Mouse (Mus musculus) testis, adult 2 months (tissue): Measurements from ENCODE around the gene Gm4305. TPM values are rescaled to one million over a fixed set of nuclear protein-coding genes. Genes with fewer than 3 reads are reported as not detected.
"Not testable (repeated sequence)": the region's sequence is repeated elsewhere in the genome, so short reads cannot be mapped to it uniquely, and the experiment has no call there.

Experiments used
- H3K27ac ChIP-seq: fragments of 200-500 bp; 2 replicates; pipeline ENCODE4 v1.5.1; 2012; ENCODE audit warnings: low read depth, low read length; ENCODE audit not compliant: control insufficient read depth, insufficient read depth
- H3K27me3 ChIP-seq: fragments of 200-500 bp; 2 replicates; pipeline ENCODE4 v1.6.1; 2012; ENCODE audit warnings: mild to moderate bottlenecking, low read length, moderate library complexity; ENCODE audit not compliant: control insufficient read depth, insufficient read depth
- H3K36me3 ChIP-seq: fragments of 200-500 bp; 2 replicates; pipeline ENCODE4 v1.6.1; 2012; ENCODE audit warnings: mild to moderate bottlenecking, low read length; ENCODE audit not compliant: control insufficient read depth, insufficient read depth
- H3K4me1 ChIP-seq: fragments of 200-500 bp; 2 replicates; pipeline ENCODE4 v1.6.1; 2012; ENCODE audit warnings: low read length; ENCODE audit not compliant: control insufficient read depth, insufficient read depth
- H3K4me3 ChIP-seq: fragments of 200-500 bp; 2 replicates; pipeline ENCODE4 v1.5.1; 2012; ENCODE audit warnings: low read depth, mild to moderate bottlenecking, low read length, moderate library complexity, mixed read lengths; ENCODE audit not compliant: control insufficient read depth
- polyA plus RNA-seq: library from polyadenylated mRNA; depleted of rRNA; stranded (reverse); fragments of >200 nt; gene quantifications from 2 replicates; pipeline ENCODE4 v1.2.3, GENCODE M21; 2012; rRNA removed

Gm4305 gene
- not detected in 2 replicates for polyA plus RNA-seq

GRCm38 (mm10) chr10:100350793-100351192 lies at the start of gene Gm4305:
Gene Gm4305 (plus strand): TSS chr10:100351093.
- not testable (repeated sequence) for H3K27ac ChIP-seq, H3K4me1 ChIP-seq, H3K4me3 ChIP-seq, H3K27me3 ChIP-seq, H3K36me3 ChIP-seq

DNA sequence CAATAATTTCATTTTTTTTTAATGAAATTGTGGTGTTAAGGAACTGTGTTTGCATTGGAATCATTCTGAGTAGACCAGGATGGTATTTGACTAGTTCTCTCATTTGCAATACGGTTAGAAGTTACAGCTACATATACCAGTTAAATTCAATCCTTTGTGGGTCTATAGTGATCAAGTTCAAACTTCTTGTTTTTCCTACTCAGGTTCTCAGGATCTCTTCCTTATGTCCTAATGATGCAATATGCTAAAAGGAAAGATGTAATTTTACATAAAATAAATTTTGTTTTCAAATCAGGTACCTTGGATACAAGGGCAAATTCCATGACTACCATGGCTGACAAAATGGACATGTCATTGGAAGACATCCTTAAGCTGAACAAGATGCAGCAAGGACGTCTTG lies 15.5 kb upstream of the Gm4305 start, which contains the start of gene Gm4301:
TSS of gene Gm4301 (plus strand) at position 301 of the 400 bp plus-strand sequence.
- H3K27ac ChIP-seq, H3K4me1 ChIP-seq, H3K27me3 ChIP-seq, H3K4me3 ChIP-seq, H3K36me3 ChIP-seq: not testable (repeated sequence)

DNA sequence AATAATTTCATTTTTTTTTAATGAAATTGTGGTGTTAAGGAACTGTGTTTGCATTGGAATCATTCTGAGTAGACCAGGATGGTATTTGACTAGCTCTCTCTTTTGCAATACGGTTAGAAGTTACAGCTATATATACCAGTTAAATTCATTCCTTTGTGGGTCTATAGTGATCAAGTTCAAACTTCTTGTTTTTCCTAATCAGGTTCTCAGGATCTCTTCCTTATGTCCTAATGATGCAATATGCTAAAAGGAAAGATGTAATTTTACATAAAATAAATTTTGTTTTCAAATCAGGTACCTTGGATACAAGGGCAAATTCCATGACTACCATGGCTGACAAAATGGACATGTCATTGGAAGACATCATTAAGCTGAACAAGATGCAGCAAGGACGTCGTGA lies 10.4 kb upstream of the Gm4305 start, which contains the start of gene Gm4302:
TSS of gene Gm4302 (plus strand) at position 301 of the 400 bp plus-strand sequence.
- not testable (repeated sequence) for H3K27me3 ChIP-seq, H3K27ac ChIP-seq, H3K4me1 ChIP-seq, H3K36me3 ChIP-seq, H3K4me3 ChIP-seq

DNA sequence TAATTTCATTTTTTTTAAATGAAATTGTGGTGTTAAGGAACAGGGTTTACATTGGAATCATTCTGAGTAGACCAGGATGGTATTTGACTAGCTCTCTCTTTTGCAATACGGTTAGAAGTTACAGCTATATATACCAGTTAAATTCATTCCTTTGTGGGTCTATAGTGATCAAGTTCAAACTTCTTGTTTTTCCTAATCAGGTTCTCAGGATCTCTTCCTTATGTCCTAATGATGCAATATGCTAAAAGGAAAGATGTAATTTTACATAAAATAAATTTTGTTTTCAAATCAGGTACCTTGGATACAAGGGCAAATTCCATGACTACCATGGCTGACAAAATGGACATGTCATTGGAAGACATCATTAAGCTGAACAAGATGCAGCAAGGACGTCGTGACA lies 5.2 kb upstream of the Gm4305 start, which contains the start of gene Gm4303:
TSS of gene Gm4303 (plus strand) at position 301 of the 400 bp plus-strand sequence.
- not testable (repeated sequence) for H3K36me3 ChIP-seq, H3K4me3 ChIP-seq, H3K4me1 ChIP-seq, H3K27ac ChIP-seq, H3K27me3 ChIP-seq

DNA sequence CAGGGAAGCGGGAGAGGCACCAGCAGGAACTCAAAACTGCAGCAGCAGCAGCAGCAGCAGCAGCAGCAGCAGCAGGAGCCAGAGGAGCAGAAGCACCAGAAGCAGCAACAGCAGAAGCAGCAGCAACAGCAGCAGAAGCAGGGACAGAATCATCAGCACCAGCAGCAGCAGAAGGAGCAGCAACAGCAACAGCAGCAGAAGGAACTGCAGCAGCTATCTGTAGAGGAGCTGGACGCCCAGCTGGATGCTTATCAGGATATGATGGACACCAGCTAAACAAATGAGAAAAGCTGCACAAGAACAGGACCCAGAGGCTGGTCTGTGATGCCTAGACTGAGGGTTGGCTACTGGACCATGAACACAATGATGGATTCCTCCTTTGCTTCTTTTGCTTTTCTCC lies 5.9 kb downstream of the Gm4305 start:
- not testable (repeated sequence) for H3K36me3 ChIP-seq, H3K4me3 ChIP-seq, H3K27me3 ChIP-seq, H3K4me1 ChIP-seq, H3K27ac ChIP-seq

- not testable (repeated sequence) for H3K27ac ChIP-seq, H3K4me3 ChIP-seq, H3K4me1 ChIP-seq, H3K36me3 ChIP-seq, H3K27me3 ChIP-seq
These were observed 10.1 kb downstream of the Gm4305 start, which contains the start of gene Gm4307 for GRCm38 (mm10) chr10:100361038-100361437. Gene Gm4307 (plus strand): TSS chr10:100361338.

GRCm38 (mm10) chr10:100382460-100382859 lies 31.6 kb downstream of the Gm4305 start, which contains the start of gene Gm4312:
Gene Gm4312 (minus strand): TSS chr10:100382560.
- not testable (repeated sequence) for H3K36me3 ChIP-seq, H3K27ac ChIP-seq, H3K4me3 ChIP-seq, H3K27me3 ChIP-seq, H3K4me1 ChIP-seq

Other genes starting within 250 kb of the Gm4305 start
- not detected in 2 replicates for gene Gm4301, start 15.4 kb upstream of the Gm4305 start, polyA plus RNA-seq
- not detected in 2 replicates for gene Gm4302, start 10.3 kb upstream of the Gm4305 start, polyA plus RNA-seq
- not detected in 2 replicates for gene Gm4303, start 5.1 kb upstream of the Gm4305 start, polyA plus RNA-seq
- not detected in 2 replicates for gene Gm4307, start 10.2 kb downstream of the Gm4305 start, polyA plus RNA-seq
- gene Gm4312, start 31.5 kb downstream of the Gm4305 start, polyA plus RNA-seq, result not detected in 2 replicates
- gene Tmtc3, start 136.3 kb downstream of the Gm4305 start, polyA plus RNA-seq, result 2.8 and 3.4 TPM in 2 replicates
- gene Cep290, start 136.5 kb downstream of the Gm4305 start, polyA plus RNA-seq, result 5.9 and 6.6 TPM in 2 replicates
- 22.6 and 22.8 TPM in 2 replicates for gene 4930430F08Rik, start 239.3 kb downstream of the Gm4305 start, polyA plus RNA-seq
- gene 1700017N19Rik, start 239.4 kb downstream of the Gm4305 start, polyA plus RNA-seq, result 54.3 and 79.5 TPM in 2 replicates